Mouse (Mus musculus) ES-E14 (cell line): ENCODE measurements around the gene Olfr508.

Source experiments
- CHD2 ChIP-seq: IDR thresholded peaks from 2 replicates; pipeline ENCODE4 v1.6.1; 2014; ENCODE audit warnings: mild to moderate bottlenecking, low read depth, low read length, inconsistent platforms
- HCFC1 ChIP-seq: IDR thresholded peaks from 2 replicates; pipeline ENCODE4 v1.6.1; 2012; ENCODE audit warnings: low read length, inconsistent platforms, borderline replicate concordance; ENCODE audit not compliant: insufficient read depth
- MAFK ChIP-seq: IDR thresholded peaks from 2 replicates; pipeline ENCODE4 v1.6.1; 2014; ENCODE audit warnings: mild to moderate bottlenecking, low read depth, low read length, inconsistent platforms; ENCODE audit not compliant: insufficient read depth
- ZC3H11A ChIP-seq: IDR thresholded peaks from 2 replicates; pipeline ENCODE4 v1.6.1; 2012; ENCODE audit warnings: low read depth, mild to moderate bottlenecking, inconsistent platforms, low read length, borderline replicate concordance
- ZNF384 ChIP-seq: IDR thresholded peaks from 2 replicates; pipeline ENCODE4 v1.6.1; 2012; ENCODE audit warnings: low read depth, low read length, inconsistent platforms

- TF ChIP-seq CHD2 = no peak
- no peak for TF ChIP-seq ZC3H11A
- no peak for TF ChIP-seq MAFK
- no peak for TF ChIP-seq ZNF384
- no peak for TF ChIP-seq HCFC1
Measured at GRCm38 (mm10) chr7:108651806-108652205, 22.0 kb downstream of the Olfr508 start, which contains the start of gene Olfr509.
